Mouse (Mus musculus) adrenal gland, adult 18-20 months (tissue): ENCODE data around the gene 1700092M07Rik. TPM values are rescaled to one million over a fixed set of nuclear protein-coding genes. Genes with fewer than 3 reads are reported as not detected.

ENCODE experiments used
- DNase-seq, 2 experiments: peaks; one replicate each; pipeline ENCODE4 v3.0.0; 2021 to 2022; ENCODE audit warnings: low spot score in 2 of 2
- microRNA-seq, 2 experiments: library from miRNA; unstranded; fragments of <30 nt; microRNA quantifications; one replicate each; pipeline ENCODE4 v1.2.0; 2021; ENCODE audit warnings: borderline number of aligned reads in 2 of 2
- total RNA-seq, 2 experiments: library from RNA; stranded (reverse); gene quantifications; 1 replicate in 1 of 2; 2 replicates in 1 of 2; pipeline ENCODE4 v1.2.3; 2021

Gene 1700092M07Rik
- total RNA-seq, 2 experiments from 2014 or later = 2.0 to 2.3 TPM

DNA sequence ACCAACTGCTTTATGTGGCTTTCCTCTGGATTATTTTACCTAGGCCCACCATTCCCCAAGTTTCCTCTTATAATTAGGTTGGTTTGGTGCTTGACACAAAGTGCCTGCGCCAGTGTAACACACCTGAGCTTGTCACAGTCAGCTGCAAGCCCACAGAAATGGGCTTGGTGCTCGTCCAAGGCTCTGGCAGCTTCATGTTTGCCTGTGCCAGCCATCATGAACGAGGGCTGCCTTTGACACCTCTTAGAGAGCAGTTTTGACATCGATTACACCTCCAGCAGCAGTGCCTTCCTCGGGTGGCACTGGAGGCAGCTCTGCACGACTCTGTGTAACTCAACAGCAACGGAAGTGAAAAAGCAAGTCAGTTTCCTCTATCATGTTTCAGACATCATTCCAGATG lies 49.7 kb downstream of the 1700092M07Rik start:
- DNase-seq = no peak

Small RNA genes lying within 50 kb of the gene (microRNA-seq; reads per million reads assigned to microRNA genes)
- gene Mir6992 = 0 reads per million in 2 experiments

Other genes starting within 250 kb of the 1700092M07Rik start
- gene Slc22a8, start 149.5 kb upstream of the 1700092M07Rik start, total RNA-seq = under 1 TPM; 0.16 to 0.33 TPM
- under 1 TPM in 1 of 2 experiments, not detected in 1; 0.17 TPM for gene Slc22a6, start 122.7 kb upstream of the 1700092M07Rik start, total RNA-seq
- gene Chrm1, start 76.9 kb upstream of the 1700092M07Rik start, total RNA-seq = 1 to 10 TPM in 1 of 2 experiments, under 1 TPM in 1; 0.60 to 1.5 TPM
- 100 to 1,000 TPM; 373 to 425 TPM for gene Slc3a2, start 17.3 kb upstream of the 1700092M07Rik start, total RNA-seq
- gene Wdr74, start 4.9 kb upstream of the 1700092M07Rik start, total RNA-seq = 10 to 100 TPM; 62.4 to 66.2 TPM
- 100 to 1,000 TPM in 1 of 2 experiments, 10 to 100 TPM in 1; 78.2 to 103 TPM for gene Stx5a, start 695 bp downstream of the 1700092M07Rik start, total RNA-seq
- gene Nxf1, start 16.4 kb downstream of the 1700092M07Rik start, total RNA-seq = 100 to 1,000 TPM; 127 to 144 TPM
- 100 to 1,000 TPM; 114 to 116 TPM for gene Tmem223, start 30.3 kb downstream of the 1700092M07Rik start, total RNA-seq
- 10 to 100 TPM; 41.4 to 51.7 TPM for gene Tmem179b, start 33.7 kb downstream of the 1700092M07Rik start, total RNA-seq
- 10 to 100 TPM; 11.3 to 12.2 TPM for gene Taf6l, start 45.7 kb downstream of the 1700092M07Rik start, total RNA-seq
- gene Polr2g, start 57.9 kb downstream of the 1700092M07Rik start, total RNA-seq = 10 to 100 TPM; 81.3 to 97.9 TPM
- gene Zbtb3, start 61.8 kb downstream of the 1700092M07Rik start, total RNA-seq = 1 to 10 TPM; 2.8 to 3.1 TPM
- gene Ttc9c, start 78.6 kb downstream of the 1700092M07Rik start, total RNA-seq = 10 to 100 TPM; 35.3 to 39.4 TPM
- gene Hnrnpul2, start 79.3 kb downstream of the 1700092M07Rik start, total RNA-seq = 10 to 100 TPM; 62.6 to 72.1 TPM
- not detected for gene AC129217.1, start 89.1 kb downstream of the 1700092M07Rik start, total RNA-seq
- gene Bscl2, start 96.7 kb downstream of the 1700092M07Rik start, total RNA-seq = 100 to 1,000 TPM; 144 to 158 TPM
- gene Gng3, start 98.5 kb downstream of the 1700092M07Rik start, total RNA-seq = 1 to 10 TPM; 5.9 to 6.9 TPM
- gene Lrrn4cl, start 110.0 kb downstream of the 1700092M07Rik start, total RNA-seq = 1 to 10 TPM; 2.3 to 6.6 TPM
- 100 to 1,000 TPM; 178 to 202 TPM for gene Ubxn1, start 130.8 kb downstream of the 1700092M07Rik start, total RNA-seq
- gene Uqcc3, start 140.2 kb downstream of the 1700092M07Rik start, total RNA-seq = 10 to 100 TPM; 55.2 to 65.6 TPM
- 1 to 10 TPM; 6.4 to 7.1 TPM for gene Lbhd1, start 143.0 kb downstream of the 1700092M07Rik start, total RNA-seq
- not detected for gene Gm49403, start 143.2 kb downstream of the 1700092M07Rik start, total RNA-seq
- gene 1810009A15Rik, start 148.1 kb downstream of the 1700092M07Rik start, total RNA-seq = 10 to 100 TPM; 44.6 to 47.1 TPM
- gene Gm49416, start 148.2 kb downstream of the 1700092M07Rik start, total RNA-seq = 1 to 10 TPM; 3.2 to 9.1 TPM
- gene Ints5, start 152.3 kb downstream of the 1700092M07Rik start, total RNA-seq = 10 to 100 TPM; 23.3 to 23.9 TPM
- gene Ganab, start 157.4 kb downstream of the 1700092M07Rik start, total RNA-seq = 100 to 1,000 TPM; 163 to 212 TPM
- gene B3gat3, start 179.7 kb downstream of the 1700092M07Rik start, total RNA-seq = 10 to 100 TPM; 60.5 to 65.7 TPM
- 10 to 100 TPM; 29.8 to 49.2 TPM for gene Rom1, start 188.6 kb downstream of the 1700092M07Rik start, total RNA-seq
- gene Eml3, start 188.8 kb downstream of the 1700092M07Rik start, total RNA-seq = 10 to 100 TPM; 41.5 to 59.5 TPM
- gene Mta2, start 201.2 kb downstream of the 1700092M07Rik start, total RNA-seq = 10 to 100 TPM; 81.1 to 89.8 TPM
- gene Tut1, start 213.1 kb downstream of the 1700092M07Rik start, total RNA-seq = 10 to 100 TPM; 23.1 to 26.1 TPM
- 100 to 1,000 TPM; 334 to 342 TPM for gene Eef1g, start 226.3 kb downstream of the 1700092M07Rik start, total RNA-seq
- 100 to 1,000 TPM in 1 of 2 experiments, 10 to 100 TPM in 1; 88.9 to 162 TPM for gene Ahnak, start 248.6 kb downstream of the 1700092M07Rik start, total RNA-seq